Mouse (Mus musculus): ENCODE data around the gene Inmt. TPM values are rescaled to one million over a fixed set of nuclear protein-coding genes. Genes with fewer than 3 reads are reported as not detected.
"Not testable (repeated sequence)": the region's sequence is repeated elsewhere in the genome, so short reads cannot be mapped to it uniquely, and the experiment has no call there.

Gene Inmt
- polyA plus RNA-seq, 1 experiment from 2014 or later, result 0.19 TPM

GRCm38 (mm10) chr6:55199047-55199446 is 24.2 kb upstream of the Inmt start:
- Histone ChIP-seq H3K27me3 (ENCODE audit: control insufficient read depth, insufficient read depth, low read depth, low read length) (no peaks in the 10 kb centered on the region), H3K9ac (ENCODE audit: low read length) (no peak overlapping the region), H3K4me1 (replicated peaks; ENCODE audit: control insufficient read depth, insufficient read depth, low read length) (peaks cover 4% of the 10 kb centered on the region), H3K36me3 (ENCODE audit: control insufficient read depth, insufficient read depth, low read length) (no peaks in the 10 kb centered on the region), H3K27ac (ENCODE audit: low read length) (no peak overlapping the region), H3K4me3 (ENCODE audit: low read length) (no peak overlapping the region), H3K4me2 (ENCODE audit: low read depth, low read length) (no peak overlapping the region), H3K9me3 (ENCODE audit: control insufficient read depth, low read length) (no peaks in the 10 kb centered on the region; the same call in 1 of the 2 replicates)
- no peak for ATAC-seq (ENCODE audit: low read depth)
- 65% methylated on average over 3 of the region's 3 CpGs for WGBS

DNA sequence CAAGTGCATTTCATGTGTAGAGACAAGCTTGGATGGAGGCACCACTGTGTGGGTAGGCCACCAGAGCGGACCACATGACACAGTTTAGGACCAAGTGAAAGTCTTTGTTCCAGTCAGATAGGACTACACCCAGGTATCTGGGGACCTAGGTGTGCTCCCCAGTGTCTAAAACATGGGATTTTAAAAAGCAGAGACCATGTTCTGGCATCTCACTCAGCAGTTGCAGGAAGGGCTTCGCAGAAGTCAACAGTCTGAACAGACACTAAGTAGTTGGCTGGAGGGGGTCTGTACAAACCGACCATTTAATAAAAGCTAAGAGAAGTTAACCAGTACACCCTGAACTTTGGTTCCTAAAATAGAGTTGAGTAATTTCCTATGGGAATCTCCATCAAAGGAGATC is 18.3 kb upstream of the Inmt start:
- 83% methylated on average over 3 of the region's 3 CpGs for WGBS
- Histone ChIP-seq H3K9me3 (ENCODE audit: control insufficient read depth, low read length) (no peaks in the 10 kb centered on the region; the same call in 1 of the 2 replicates), H3K4me2 (ENCODE audit: low read depth, low read length) (no peak overlapping the region), H3K4me1 (replicated peaks; ENCODE audit: control insufficient read depth, insufficient read depth, low read length) (no peaks in the 10 kb centered on the region), H3K9ac (ENCODE audit: low read length) (no peak overlapping the region), H3K27ac (ENCODE audit: low read length) (no peak overlapping the region), H3K27me3 (ENCODE audit: control insufficient read depth, insufficient read depth, low read depth, low read length) (no peaks in the 10 kb centered on the region), H3K36me3 (ENCODE audit: control insufficient read depth, insufficient read depth, low read length) (no peaks in the 10 kb centered on the region), H3K4me3 (ENCODE audit: low read length) (no peak overlapping the region)
- no peak for ATAC-seq (ENCODE audit: low read depth)

- no peak overlapping the region for H3K27ac ChIP-seq (ENCODE audit: low read length)
- H3K36me3 ChIP-seq (ENCODE audit: control insufficient read depth, insufficient read depth, low read length), result no peaks in the 10 kb centered on the region
- no peaks in the 10 kb centered on the region; the same call in 1 of the 2 replicates for H3K9me3 ChIP-seq (ENCODE audit: control insufficient read depth, low read length)
- H3K9ac ChIP-seq (ENCODE audit: low read length), result no peak overlapping the region
- H3K4me2 ChIP-seq (ENCODE audit: low read depth, low read length), result no peak overlapping the region
- H3K4me1 ChIP-seq (replicated peaks; ENCODE audit: control insufficient read depth, insufficient read depth, low read length), result no peaks in the 10 kb centered on the region
- no peak overlapping the region for H3K4me3 ChIP-seq (ENCODE audit: low read length)
- no peaks in the 10 kb centered on the region for H3K27me3 ChIP-seq (ENCODE audit: control insufficient read depth, insufficient read depth, low read depth, low read length)
- WGBS, result 36% methylated on average over 4 of the region's 4 CpGs
- no peak for ATAC-seq (ENCODE audit: low read depth)
Measured at GRCm38 (mm10) chr6:55191537-55191936, 16.7 kb upstream of the Inmt start.

GRCm38 (mm10) chr6:55189406-55189805 is 14.6 kb upstream of the Inmt start:
- H3K27me3 ChIP-seq (ENCODE audit: control insufficient read depth, insufficient read depth, low read depth, low read length), result no peaks in the 10 kb centered on the region
- no peaks in the 10 kb centered on the region for H3K4me1 ChIP-seq (replicated peaks; ENCODE audit: control insufficient read depth, insufficient read depth, low read length)
- no peak overlapping the region for H3K4me3 ChIP-seq (ENCODE audit: low read length)
- H3K36me3 ChIP-seq (ENCODE audit: control insufficient read depth, insufficient read depth, low read length), result no peaks in the 10 kb centered on the region
- H3K27ac ChIP-seq (ENCODE audit: low read length), result no peak overlapping the region
- H3K9ac ChIP-seq (ENCODE audit: low read length), result no peak overlapping the region
- no peak for ATAC-seq (ENCODE audit: low read depth)
- no peaks in the 10 kb centered on the region for H3K9me3 ChIP-seq (ENCODE audit: control insufficient read depth, low read length)
- no peak overlapping the region for H3K4me2 ChIP-seq (ENCODE audit: low read depth, low read length)

GRCm38 (mm10) chr6:55187827-55188226 is 13.0 kb upstream of the Inmt start:
- H3K4me2 ChIP-seq (ENCODE audit: low read depth, low read length); H3K9me3 ChIP-seq (ENCODE audit: control insufficient read depth, low read length); H3K27ac ChIP-seq (ENCODE audit: low read length); ATAC-seq (ENCODE audit: low read depth); H3K36me3 ChIP-seq (ENCODE audit: control insufficient read depth, insufficient read depth, low read length); H3K9ac ChIP-seq (ENCODE audit: low read length); H3K4me3 ChIP-seq (ENCODE audit: low read length); H3K27me3 ChIP-seq (ENCODE audit: control insufficient read depth, insufficient read depth, low read depth, low read length); H3K4me1 ChIP-seq (replicated peaks; ENCODE audit: control insufficient read depth, insufficient read depth, low read length): not testable (repeated sequence)
- 94% methylated on average over 17 of the region's 17 CpGs for WGBS

- no peak overlapping the region for H3K27ac ChIP-seq (ENCODE audit: low read length)
- no peak for ATAC-seq (ENCODE audit: low read depth)
- H3K4me1 ChIP-seq (replicated peaks; ENCODE audit: control insufficient read depth, insufficient read depth, low read length), result no peaks in the 10 kb centered on the region
- no peak overlapping the region for H3K9ac ChIP-seq (ENCODE audit: low read length)
- H3K4me2 ChIP-seq (ENCODE audit: low read depth, low read length), result no peak overlapping the region
- no peaks in the 10 kb centered on the region for H3K9me3 ChIP-seq (ENCODE audit: control insufficient read depth, low read length)
- no peaks in the 10 kb centered on the region for H3K27me3 ChIP-seq (ENCODE audit: control insufficient read depth, insufficient read depth, low read depth, low read length)
- no peak overlapping the region for H3K4me3 ChIP-seq (ENCODE audit: low read length)
- no peaks in the 10 kb centered on the region for H3K36me3 ChIP-seq (ENCODE audit: control insufficient read depth, insufficient read depth, low read length)
- 82% methylated on average over 1 of the region's 1 CpGs for WGBS
Measured at GRCm38 (mm10) chr6:55182655-55183430, 8.0 kb upstream of the Inmt start.

DNA sequence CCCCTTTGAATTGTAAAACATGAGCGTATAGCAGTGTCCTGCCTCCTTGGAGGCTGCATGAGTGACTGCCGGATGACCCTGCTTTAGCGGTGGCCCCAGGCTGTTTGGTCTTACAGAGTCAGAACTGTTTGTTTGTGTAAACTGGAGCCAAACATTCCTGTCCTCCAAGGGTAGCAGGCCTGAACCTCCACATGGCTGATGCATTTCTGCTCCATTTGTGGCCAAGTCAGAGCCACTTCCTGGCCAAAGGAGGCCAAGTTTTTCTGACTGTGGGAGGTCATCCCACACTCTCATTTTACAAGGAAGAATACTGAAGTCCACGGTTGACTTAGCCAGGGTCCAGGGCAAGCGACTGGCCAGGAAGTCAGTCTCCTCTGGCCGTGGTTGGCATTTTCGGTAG is 4.7 kb upstream of the Inmt start:
- H3K9me3 ChIP-seq (ENCODE audit: control insufficient read depth, low read length), result no peaks in the 10 kb centered on the region
- 55% methylated on average over 7 of the region's 7 CpGs for WGBS
- H3K4me1 ChIP-seq (replicated peaks; ENCODE audit: control insufficient read depth, insufficient read depth, low read length), result peaks cover 8% of the 10 kb centered on the region
- H3K36me3 ChIP-seq (ENCODE audit: control insufficient read depth, insufficient read depth, low read length), result no peaks in the 10 kb centered on the region
- no peak overlapping the region for H3K4me3 ChIP-seq (ENCODE audit: low read length)
- ATAC-seq (ENCODE audit: low read depth), result peak; percentile 85
- no peak overlapping the region for H3K4me2 ChIP-seq (ENCODE audit: low read depth, low read length)
- H3K27me3 ChIP-seq (ENCODE audit: control insufficient read depth, insufficient read depth, low read depth, low read length), result no peaks in the 10 kb centered on the region
- peak overlapping the region; percentile 23; the same call in 1 of the 2 replicates for H3K27ac ChIP-seq (ENCODE audit: low read length)
- no peak overlapping the region for H3K9ac ChIP-seq (ENCODE audit: low read length)

DNA sequence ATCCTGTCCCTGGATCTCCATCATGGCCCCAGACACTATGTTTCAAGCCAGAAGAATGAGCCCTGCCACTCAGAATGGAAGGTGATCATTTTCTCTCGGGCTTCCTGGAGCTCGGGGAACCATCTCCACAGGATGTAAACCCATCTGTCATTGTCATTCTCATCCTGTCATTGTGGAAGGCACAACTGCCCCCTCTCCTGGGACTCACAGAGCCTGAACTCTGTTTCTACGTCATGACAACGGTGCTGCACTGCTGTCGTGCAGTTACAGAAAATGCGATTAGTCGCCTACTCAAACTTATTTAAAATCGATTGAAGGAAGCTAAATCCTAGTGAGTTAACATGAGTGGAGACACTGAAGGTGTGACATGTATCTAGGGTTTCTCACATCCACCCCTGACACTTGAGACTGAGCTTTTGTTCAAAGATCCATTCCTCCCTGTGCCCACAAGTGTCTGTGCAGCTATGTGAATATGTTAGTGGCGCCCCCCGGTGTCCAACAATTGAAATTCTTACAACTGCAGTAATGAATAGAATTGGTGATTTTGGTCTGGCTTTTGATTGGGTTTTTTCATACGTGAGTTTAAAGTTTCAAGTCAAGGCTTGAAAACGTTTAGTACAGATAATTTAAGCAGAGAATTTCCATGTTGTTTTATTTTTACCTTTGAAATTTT is 2.4 kb upstream of the Inmt start:
- no peaks in the 10 kb centered on the region for H3K36me3 ChIP-seq (ENCODE audit: control insufficient read depth, insufficient read depth, low read length)
- H3K9ac ChIP-seq (ENCODE audit: low read length), result no peak overlapping the region
- H3K4me1 ChIP-seq (replicated peaks; ENCODE audit: control insufficient read depth, insufficient read depth, low read length), result peaks cover 8% of the 10 kb centered on the region
- 37% methylated on average over 12 of the region's 12 CpGs for whole genome bisulfite sequencing
- no peak overlapping the region for H3K4me3 ChIP-seq (ENCODE audit: low read length)
- H3K27me3 ChIP-seq (ENCODE audit: control insufficient read depth, insufficient read depth, low read depth, low read length), result no peaks in the 10 kb centered on the region
- peak; percentile 37; the same call in 1 of the 2 replicates for ATAC-seq (ENCODE audit: low read depth)
- no peak overlapping the region for H3K4me2 ChIP-seq (ENCODE audit: low read depth, low read length)
- no peaks in the 10 kb centered on the region for H3K9me3 ChIP-seq (ENCODE audit: control insufficient read depth, low read length)
- H3K27ac ChIP-seq (ENCODE audit: low read length), result no peak overlapping the region

- no peaks in the 10 kb centered on the region for H3K36me3 ChIP-seq (ENCODE audit: control insufficient read depth, insufficient read depth, low read length)
- 20% methylated on average over 5 of the region's 5 CpGs for WGBS
- no peak overlapping the region for H3K9ac ChIP-seq (ENCODE audit: low read length)
- ATAC-seq (ENCODE audit: low read depth), result no peak
- H3K4me2 ChIP-seq (ENCODE audit: low read depth, low read length), result no peak overlapping the region
- no peaks in the 10 kb centered on the region for H3K9me3 ChIP-seq (ENCODE audit: control insufficient read depth, low read length)
- H3K4me3 ChIP-seq (ENCODE audit: low read length), result no peak overlapping the region
- peaks cover 8% of the 10 kb centered on the region for H3K4me1 ChIP-seq (replicated peaks; ENCODE audit: control insufficient read depth, insufficient read depth, low read length)
- no peak overlapping the region for H3K27ac ChIP-seq (ENCODE audit: low read length)
- no peaks in the 10 kb centered on the region for H3K27me3 ChIP-seq (ENCODE audit: control insufficient read depth, insufficient read depth, low read depth, low read length)
Measured at GRCm38 (mm10) chr6:55175892-55176291, 1.0 kb upstream of the Inmt start.
